In genomic region chr2:75612981-75613567, GRCm38 (mm10) we compare ENCODE assay signal across 8 mouse cellular contexts. TPM values are rescaled to one million over a fixed set of nuclear protein-coding genes. Genes with fewer than 3 reads are reported as not detected.
DNase-seq lines count a peak whose midpoint lies in the region; ATAC-seq lines count a peak whose summit lies in the region.

No protein-coding gene starts in this region.

- ATAC-seq in megakaryocyte-erythroid progenitor cell, adult 5-6 weeks (replicated peaks; ENCODE audit: low FRiP score, low TSS enrichment, poor library complexity, severe bottlenecking): 0 out of 2 replicates have a peak, but pooled peaks have one; percentile 43

- DNase-seq in urinary bladder, adult 18-20 months (ENCODE audit: low spot score in 2 of 2): peak; percentile 74 to 87
- no peak for DNase-seq in urinary bladder, postnatal 10 days (ENCODE audit: low spot score)
- DNase-seq in heart, adult 8-10 months (ENCODE audit: low spot score): peak; percentile 65
- peak; percentile 81 for DNase-seq in kidney, postnatal 10 days
- DNase-seq in left cerebral cortex, adult 9 months (ENCODE audit: low spot score in 2 of 2): no peak
- DNase-seq in spleen, postnatal 10 days (ENCODE audit: low spot score in 2 of 2): no peak
- DNase-seq in left cerebral cortex, adult 11 months (ENCODE audit: low spot score): no peak

RNA-seq across cellular contexts. Expression of gene Hnrnpa3, which starts 46.0 kb away (rescaled TPM):
- total RNA-seq in heart, adult 8-10 months (2022): 100 to 1,000 TPM; 132 to 185 (median 159) TPM
- total RNA-seq in megakaryocyte-erythroid progenitor cell, adult 5-6 weeks (2014; fragmentation: Nextera tagmentation): 791 and 833 TPM in 2 replicates
- total RNA-seq in megakaryocyte-erythroid progenitor cell, adult 5-6 weeks (2017): 389 and 460 TPM in 2 replicates

Comparison
In these comparisons a context has a peak if more than half of its experiments do, and no peak if none do; other contexts are left out.
1. DNase-seq: peak in urinary bladder, adult 18-20 months (2 of 2), heart, adult 8-10 months (single experiment) and kidney, postnatal 10 days (single experiment); none in urinary bladder, postnatal 10 days (single experiment), left cerebral cortex, adult 9 months (0 of 2), spleen, postnatal 10 days (0 of 2) and left cerebral cortex, adult 11 months (single experiment).